Mouse (Mus musculus) embryonic fibroblast, embryonic 13.5 days (primary cell): ENCODE data around the gene Gm3238.

Source experiments
- CTCF ChIP-seq: IDR thresholded peaks from 2 replicates; pipeline ENCODE4 v1.5.1; 2011; ENCODE audit warnings: mild to moderate bottlenecking, control low read depth, low read length, moderate library complexity, borderline replicate concordance; ENCODE audit not compliant: insufficient read depth
- POLR2A ChIP-seq: IDR thresholded peaks from 2 replicates; pipeline ENCODE4 v1.6.1; 2011; ENCODE audit warnings: low read depth, mild to moderate bottlenecking, control low read depth, low read length, moderate library complexity

DNA sequence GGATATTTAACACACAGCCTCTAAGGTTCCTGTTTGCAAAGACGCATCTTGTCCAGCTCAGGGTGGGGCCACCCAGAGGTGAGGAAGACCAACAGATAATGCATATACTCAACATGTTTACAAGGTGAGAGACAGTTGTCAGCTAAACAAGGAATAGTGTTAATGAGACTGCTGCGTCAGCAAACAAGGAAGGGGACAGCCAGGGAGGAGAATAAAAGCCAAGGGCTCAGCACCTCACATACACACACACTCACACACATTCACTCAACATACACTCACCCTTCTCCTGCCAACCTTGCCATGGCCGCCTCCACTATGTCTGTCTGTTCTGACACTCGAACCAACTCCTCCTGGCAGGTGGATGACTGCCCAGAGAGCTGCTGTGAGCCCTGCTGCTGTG lies 43.3 kb upstream of the Gm3238 start, which contains the start of gene Gm2696:
- TF ChIP-seq POLR2A (no peak), CTCF (no peak)
